Mouse (Mus musculus) lung, embryonic 16.5 days (tissue): Measurements from ENCODE around the gene Cd300lb. TPM values are rescaled to one million over a fixed set of nuclear protein-coding genes. Genes with fewer than 3 reads are reported as not detected.

Experiments
- ATAC-seq: fragments of 200-750 bp; cut with Nextera tagmentation; 2 replicates; pipeline ENCODE4 v1.8.0; 2017; ENCODE audit warnings: low read depth, mild to moderate bottlenecking, moderate library complexity
- H3K27ac ChIP-seq: fragments of 300-500 bp; sonication (generic); 2 replicates; pipeline ENCODE4 v1.5.1; 2014; ENCODE audit warnings: mild to moderate bottlenecking, control low read depth, low read length
- H3K27me3 ChIP-seq: fragments of 300-500 bp; sonication (generic); 2 replicates; pipeline ENCODE4 v1.6.1; 2014; ENCODE audit warnings: low read depth, low read length, mixed read lengths; ENCODE audit not compliant: control insufficient read depth, insufficient read depth
- H3K36me3 ChIP-seq: fragments of 300-500 bp; sonication (generic); 2 replicates; pipeline ENCODE4 v1.6.1; 2014; ENCODE audit warnings: low read length; ENCODE audit not compliant: control insufficient read depth, insufficient read depth
- H3K4me1 ChIP-seq: fragments of 300-500 bp; sonication (generic); replicated peaks from 2 replicates; pipeline ENCODE4 v1.6.1; 2014; ENCODE audit warnings: low read length, mixed read lengths; ENCODE audit not compliant: control insufficient read depth, insufficient read depth
- H3K4me2 ChIP-seq: fragments of 300-500 bp; sonication (generic); 2 replicates; pipeline ENCODE4 v1.6.1; 2014; ENCODE audit warnings: low read depth, low read length, control low read depth
- H3K4me3 ChIP-seq: fragments of 300-500 bp; sonication (generic); 2 replicates; pipeline ENCODE4 v1.5.1; 2014; ENCODE audit warnings: mild to moderate bottlenecking, low read length, control low read depth
- H3K9ac ChIP-seq: fragments of 300-500 bp; sonication (generic); 2 replicates; pipeline ENCODE4 v1.6.1; 2014; ENCODE audit warnings: low read length, control low read depth
- H3K9me3 ChIP-seq: fragments of 300-500 bp; sonication (generic); 2 replicates; pipeline ENCODE4 v1.6.1; 2016; ENCODE audit warnings: low read length; ENCODE audit not compliant: control insufficient read depth
- whole genome bisulfite sequencing: fragments of 180-500 bp; shearing (Covaris S2); extraction: QIAGEN DNeasy Blood & Tissue Kit; methylation state at CpG from one replicate; pipeline ENCODE4 v1.1.7; 2014; 5-methylcytosine and 5-hydroxymethylcytosine counted together
- polyA plus RNA-seq: library from polyadenylated mRNA; unstranded; fragments of >200 nt; fragmentation: Nextera tagmentation; extraction: Ambion mirVana; gene quantifications from 2 replicates; pipeline ENCODE4 v1.2.1, GENCODE M21; 2015

Gene Cd300lb
- polyA plus RNA-seq, 1 experiment from 2014 or later = 0.53 TPM

- WGBS = 76% methylated on average over 3 of the region's 3 CpGs
- Histone ChIP-seq H3K4me2 (no peak overlapping the region), H3K4me3 (no peak overlapping the region)
Measured at GRCm38 (mm10) chr11:114896085-114896484, 38.1 kb downstream of the Cd300lb start.

GRCm38 (mm10) chr11:114890542-114890941, 43.6 kb downstream of the Cd300lb start:
- Histone ChIP-seq H3K36me3 (no peaks in the 10 kb centered on the region), H3K27me3 (no peaks in the 10 kb centered on the region), H3K9me3 (no peaks in the 10 kb centered on the region), H3K4me2 (no peak overlapping the region), H3K4me1 (no peaks in the 10 kb centered on the region), H3K4me3 (no peak overlapping the region), H3K27ac (no peak overlapping the region), H3K9ac (no peak overlapping the region)
- 48% methylated on average over 5 of the region's 5 CpGs for WGBS
- no peak for ATAC-seq

More at GRCm38 (mm10) chr11:114896085-114896484, 38.1 kb downstream of the Cd300lb start:
- Histone ChIP-seq H3K27me3 (no peaks in the 10 kb centered on the region), H3K9ac (no peak overlapping the region), H3K9me3 (no peaks in the 10 kb centered on the region), H3K36me3 (no peaks in the 10 kb centered on the region), H3K27ac (no peak overlapping the region), H3K4me1 (no peaks in the 10 kb centered on the region)
- ATAC-seq = no peak

GRCm38 (mm10) chr11:114889991-114890518, 44.1 kb downstream of the Cd300lb start, which contains the start of gene Cd300a:
Cd300a (plus strand) TSS chr11:114890041.
- Histone ChIP-seq H3K9ac (no peak within 1 kb of the TSS), H3K4me2 (no peak within 1 kb of the TSS), H3K36me3 (no peaks in the 10 kb centered on the region), H3K4me3 (no peak within 1 kb of the TSS), H3K4me1 (no peaks in the 10 kb centered on the region), H3K9me3 (no peaks in the 10 kb centered on the region), H3K27me3 (no peaks in the 10 kb centered on the region), H3K27ac (no peak within 1 kb of the TSS)
- WGBS = 71% methylated on average over 18 of the region's 18 CpGs
- ATAC-seq = no peak

- no peaks in the 10 kb centered on the region for H3K36me3 ChIP-seq
- no peak overlapping the region for H3K9ac ChIP-seq
- H3K4me3 ChIP-seq = no peak overlapping the region
- no peaks in the 10 kb centered on the region for H3K4me1 ChIP-seq
- no peak overlapping the region for H3K4me2 ChIP-seq
- no peaks in the 10 kb centered on the region for H3K27me3 ChIP-seq
- 72% methylated on average over 4 of the region's 4 CpGs for WGBS
- no peak overlapping the region for H3K27ac ChIP-seq
- no peak for ATAC-seq
- no peaks in the 10 kb centered on the region for H3K9me3 ChIP-seq
Measured at GRCm38 (mm10) chr11:114884380-114885100, 49.6 kb downstream of the Cd300lb start.

GRCm38 (mm10) chr11:114883251-114883789, 50.9 kb downstream of the Cd300lb start:
- no peak overlapping the region for H3K9ac ChIP-seq
- H3K27me3 ChIP-seq = no peaks in the 10 kb centered on the region
- no peak overlapping the region for H3K4me2 ChIP-seq
- H3K9me3 ChIP-seq = no peaks in the 10 kb centered on the region
- no peaks in the 10 kb centered on the region for H3K36me3 ChIP-seq
- no peaks in the 10 kb centered on the region for H3K4me1 ChIP-seq
- no peak overlapping the region for H3K27ac ChIP-seq
- H3K4me3 ChIP-seq = no peak overlapping the region
- 87% methylated on average over 4 of the region's 4 CpGs for WGBS
- no peak for ATAC-seq

GRCm38 (mm10) chr11:114880589-114880988, 53.6 kb downstream of the Cd300lb start:
- no peak overlapping the region for H3K4me3 ChIP-seq
- H3K4me2 ChIP-seq = no peak overlapping the region
- H3K9me3 ChIP-seq = no peaks in the 10 kb centered on the region
- no peak overlapping the region for H3K27ac ChIP-seq
- H3K27me3 ChIP-seq = no peaks in the 10 kb centered on the region
- ATAC-seq = no peak
- H3K4me1 ChIP-seq = no peaks in the 10 kb centered on the region
- WGBS = 0% methylated on average over 1 of the region's 1 CpGs
- H3K36me3 ChIP-seq = no peaks in the 10 kb centered on the region
- no peak overlapping the region for H3K9ac ChIP-seq

- Histone ChIP-seq H3K27me3 (no peaks in the 10 kb centered on the region), H3K36me3 (no peaks in the 10 kb centered on the region), H3K4me2 (no peak overlapping the region), H3K4me1 (no peaks in the 10 kb centered on the region; the same call in 1 of the 2 replicates), H3K9ac (no peak overlapping the region), H3K4me3 (no peak overlapping the region), H3K9me3 (no peaks in the 10 kb centered on the region), H3K27ac (no peak overlapping the region)
- ATAC-seq = no peak
Measured at GRCm38 (mm10) chr11:114880185-114880584, 54.0 kb downstream of the Cd300lb start.

GRCm38 (mm10) chr11:114879666-114880065, 54.5 kb downstream of the Cd300lb start:
- no peak for ATAC-seq
- no peaks in the 10 kb centered on the region for H3K9me3 ChIP-seq

GRCm38 (mm10) chr11:114877145-114877544, 57.0 kb downstream of the Cd300lb start:
- Histone ChIP-seq H3K27ac (no peak overlapping the region), H3K9ac (no peak overlapping the region), H3K27me3 (no peaks in the 10 kb centered on the region), H3K4me2 (no peak overlapping the region), H3K9me3 (no peaks in the 10 kb centered on the region), H3K4me1 (no peaks in the 10 kb centered on the region; the same call in 1 of the 2 replicates), H3K4me3 (no peak overlapping the region), H3K36me3 (0 out of 2 replicates have a peak, but pooled peaks cover 2% of the 10 kb centered on the region)
- peak; percentile 24; the same call in 1 of the 2 replicates for ATAC-seq
- 28% methylated on average over 3 of the region's 3 CpGs for WGBS

More at GRCm38 (mm10) chr11:114879666-114880065, 54.5 kb downstream of the Cd300lb start:
- 58% methylated on average over 2 of the region's 2 CpGs for WGBS
- Histone ChIP-seq H3K4me1 (no peaks in the 10 kb centered on the region; the same call in 1 of the 2 replicates), H3K4me3 (no peak overlapping the region), H3K36me3 (no peaks in the 10 kb centered on the region), H3K9ac (no peak overlapping the region), H3K27ac (no peak overlapping the region), H3K27me3 (no peaks in the 10 kb centered on the region), H3K4me2 (no peak overlapping the region)
